Mouse (Mus musculus) heart, embryonic 11.5 days (tissue): ENCODE measurements around the gene Gm47995. TPM values are rescaled to one million over a fixed set of nuclear protein-coding genes. Genes with fewer than 3 reads are reported as not detected.

Experiments used
- ATAC-seq: fragments of 200-750 bp; cut with Nextera tagmentation; replicated peaks from 2 replicates; pipeline ENCODE4 v1.8.0; 2017; ENCODE audit warnings: moderate library complexity; ENCODE audit not compliant: insufficient number of reproducible peaks, low FRiP score, low TSS enrichment
- H3K27ac ChIP-seq: fragments of 300-500 bp; sonication (generic); 2 replicates; pipeline ENCODE4 v1.5.1; 2014; ENCODE audit warnings: mild to moderate bottlenecking, low read depth, low read length
- H3K27me3 ChIP-seq: fragments of 300-500 bp; sonication (generic); 2 replicates; pipeline ENCODE4 v1.6.1; 2014; ENCODE audit warnings: mild to moderate bottlenecking, low read length, mixed read lengths; ENCODE audit not compliant: control insufficient read depth, insufficient read depth
- H3K36me3 ChIP-seq: fragments of 300-500 bp; sonication (generic); 2 replicates; pipeline ENCODE4 v1.6.1; 2014; ENCODE audit warnings: mild to moderate bottlenecking, low read length, moderate library complexity, mixed read lengths; ENCODE audit not compliant: control insufficient read depth, insufficient read depth
- H3K4me1 ChIP-seq: fragments of 300-500 bp; sonication (generic); 2 replicates; pipeline ENCODE4 v1.6.1; 2014; ENCODE audit warnings: low read length; ENCODE audit not compliant: control insufficient read depth, insufficient read depth
- H3K4me2 ChIP-seq: fragments of 300-500 bp; sonication (generic); 2 replicates; pipeline ENCODE4 v1.6.1; 2014; ENCODE audit warnings: mild to moderate bottlenecking, moderate library complexity
- H3K4me3 ChIP-seq: fragments of 300-500 bp; sonication (generic); 2 replicates; pipeline ENCODE4 v1.5.1; 2014; ENCODE audit warnings: low read depth, low read length
- H3K9ac ChIP-seq: fragments of 300-500 bp; sonication (generic); 2 replicates; pipeline ENCODE4 v1.6.1; 2014; ENCODE audit warnings: mild to moderate bottlenecking, low read depth, low read length, moderate library complexity
- H3K9me3 ChIP-seq: fragments of 300-500 bp; sonication (generic); replicated peaks from 2 replicates; pipeline ENCODE4 v1.6.1; 2016; ENCODE audit warnings: low read length; ENCODE audit not compliant: control insufficient read depth
- WGBS: fragments of 180-500 bp; shearing (Covaris S2); extraction: QIAGEN DNeasy Blood & Tissue Kit; methylation state at CpG from one replicate; pipeline ENCODE4 v1.1.7; 2014; ENCODE audit not compliant: insufficient replicate concordance; 5-methylcytosine and 5-hydroxymethylcytosine counted together
- polyA plus RNA-seq: library from polyadenylated mRNA; unstranded; fragments of >200 nt; fragmentation: Nextera tagmentation; extraction: Ambion mirVana; gene quantifications from 2 replicates; pipeline ENCODE4 v1.2.1, GENCODE M21; 2014

Gm47995 gene
- polyA plus RNA-seq, 1 experiment from 2014 or later: 1.4 TPM

DNA sequence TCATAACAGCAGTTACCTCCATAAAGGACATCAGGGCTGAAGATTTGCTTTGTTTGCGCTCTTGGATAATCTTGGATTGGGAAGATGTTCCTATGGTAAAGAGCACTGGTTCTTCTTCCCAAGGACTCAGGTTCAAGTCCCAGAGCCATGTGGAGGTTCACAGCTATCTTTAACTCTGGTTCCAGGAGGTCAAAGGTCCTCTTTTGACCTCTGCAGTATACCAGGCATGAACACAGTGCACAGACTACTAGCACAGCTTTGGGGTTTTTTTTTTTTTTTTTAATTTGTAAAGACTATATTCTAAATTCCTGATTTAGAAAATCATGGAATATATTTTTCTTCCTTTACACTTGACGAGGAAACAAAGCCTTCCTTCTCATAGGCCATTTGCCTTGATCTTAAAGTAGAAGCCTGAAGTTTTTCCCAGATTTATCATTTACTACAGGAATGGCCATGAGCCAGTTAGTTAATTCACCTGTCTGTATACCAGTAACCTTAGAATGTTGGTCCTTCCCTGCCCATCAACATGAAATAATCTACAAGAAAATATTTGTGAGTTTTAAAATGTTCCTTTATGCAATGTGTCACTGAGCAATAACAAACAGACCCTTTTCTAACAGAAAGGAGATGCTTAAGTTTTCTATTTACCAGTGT is 39.3 kb upstream of the Gm47995 start:
- H3K4me1 ChIP-seq: peaks cover 7% of the 10 kb centered on the region; the same call in 1 of the 2 replicates
- no peak overlapping the region for H3K4me3 ChIP-seq
- H3K4me2 ChIP-seq: no peak overlapping the region
- 79% methylated on average over 2 of the region's 2 CpGs for WGBS
- no peaks in the 10 kb centered on the region for H3K36me3 ChIP-seq
- H3K9ac ChIP-seq: no peak overlapping the region
- no peaks in the 10 kb centered on the region for H3K9me3 ChIP-seq
- ATAC-seq: no peak
- no peak overlapping the region for H3K27ac ChIP-seq
- H3K27me3 ChIP-seq: no peaks in the 10 kb centered on the region

DNA sequence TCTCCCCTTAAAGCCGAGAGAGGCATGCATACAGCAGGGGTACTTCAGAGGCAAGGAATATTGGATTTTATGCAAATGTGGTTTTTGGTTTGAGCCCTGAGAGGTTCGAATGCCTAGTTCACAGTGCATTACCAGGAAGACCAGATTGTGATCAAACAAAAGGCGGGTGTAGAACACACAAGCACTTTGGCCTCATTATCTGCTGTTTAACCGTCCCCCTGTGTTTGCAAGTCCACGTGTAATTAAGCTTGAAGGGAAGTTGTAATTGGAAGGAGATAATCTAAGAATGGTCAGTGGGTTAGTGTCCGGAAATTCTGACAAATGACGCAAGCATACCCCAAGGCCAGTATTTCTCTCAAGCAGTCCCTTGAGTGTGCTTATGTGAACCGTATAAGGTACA is 32.2 kb upstream of the Gm47995 start:
- Histone ChIP-seq H3K36me3 (no peaks in the 10 kb centered on the region), H3K9ac (no peak overlapping the region), H3K4me3 (no peak overlapping the region), H3K4me1 (no peaks in the 10 kb centered on the region), H3K9me3 (no peaks in the 10 kb centered on the region), H3K27me3 (no peaks in the 10 kb centered on the region), H3K4me2 (no peak overlapping the region), H3K27ac (no peak overlapping the region)
- ATAC-seq: no peak
- 41% methylated on average over 8 of the region's 8 CpGs for WGBS

DNA sequence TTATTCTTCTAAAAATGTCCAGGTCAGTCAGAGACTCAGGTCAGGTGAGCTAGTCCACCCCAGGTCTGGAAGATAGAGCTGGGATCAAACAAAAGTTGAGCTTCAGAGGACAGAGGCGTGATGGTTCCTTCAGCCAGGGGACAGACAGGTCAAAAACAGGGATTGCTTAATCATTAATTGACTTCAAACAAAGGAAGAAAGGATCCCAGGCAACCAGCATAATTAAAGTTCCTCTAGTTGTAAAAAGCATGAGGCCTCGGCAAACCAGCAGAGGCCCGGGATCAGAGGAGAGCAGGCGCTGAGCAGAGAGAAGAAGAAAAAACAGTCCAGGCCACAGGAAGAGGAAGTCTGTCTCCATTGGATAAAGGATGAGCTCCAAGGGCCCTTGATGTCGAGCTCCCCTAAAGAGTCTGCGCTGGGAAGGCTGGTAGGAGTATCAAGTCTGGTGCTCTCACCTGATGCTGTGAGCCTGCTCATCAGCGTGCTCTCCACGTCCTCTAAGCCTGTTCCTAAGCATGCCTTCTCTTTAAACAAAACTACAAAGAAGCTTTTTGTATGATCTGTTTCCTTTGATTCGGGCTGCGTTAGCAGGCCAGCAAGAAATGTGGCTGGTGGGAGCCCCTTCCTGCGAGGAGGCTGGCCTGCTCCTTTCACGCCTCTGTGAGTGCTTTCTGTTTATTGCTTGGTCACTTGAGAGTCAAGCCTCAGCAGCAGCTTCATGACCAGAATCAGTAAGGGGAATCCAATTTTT is 30.8 kb upstream of the Gm47995 start:
- Histone ChIP-seq H3K4me1 (no peaks in the 10 kb centered on the region), H3K4me2 (no peak overlapping the region), H3K9me3 (no peaks in the 10 kb centered on the region), H3K27ac (no peak overlapping the region), H3K36me3 (no peaks in the 10 kb centered on the region), H3K27me3 (no peaks in the 10 kb centered on the region), H3K9ac (no peak overlapping the region), H3K4me3 (no peak overlapping the region)
- WGBS: 47% methylated on average over 12 of the region's 12 CpGs
- ATAC-seq: no peak

DNA sequence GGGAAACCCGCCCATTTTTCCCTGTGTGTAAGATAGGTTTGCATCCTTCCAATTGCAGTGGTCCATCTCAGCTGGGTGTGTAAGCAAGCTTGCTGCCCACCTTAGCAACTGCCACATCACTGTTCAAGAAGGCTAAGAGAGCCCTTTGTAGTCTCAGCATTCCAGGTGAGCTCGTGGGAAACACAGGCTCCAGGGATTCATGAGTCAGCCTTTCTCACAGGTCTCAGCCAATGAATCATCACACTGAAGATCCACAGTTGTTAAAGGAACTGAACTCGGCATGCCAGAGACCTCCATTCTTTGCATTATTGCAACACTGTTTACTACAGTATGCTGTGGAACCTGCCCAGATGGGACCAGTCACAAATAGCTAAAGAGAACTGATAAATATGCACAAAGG is 29.6 kb upstream of the Gm47995 start:
- WGBS: 61% methylated on average over 3 of the region's 3 CpGs
- no peaks in the 10 kb centered on the region for H3K27me3 ChIP-seq
- ATAC-seq: no peak
- H3K9me3 ChIP-seq: no peaks in the 10 kb centered on the region
- H3K27ac ChIP-seq: no peak overlapping the region
- H3K4me2 ChIP-seq: no peak overlapping the region
- H3K36me3 ChIP-seq: no peaks in the 10 kb centered on the region
- no peak overlapping the region for H3K4me3 ChIP-seq
- no peak overlapping the region for H3K9ac ChIP-seq
- H3K4me1 ChIP-seq: no peaks in the 10 kb centered on the region

DNA sequence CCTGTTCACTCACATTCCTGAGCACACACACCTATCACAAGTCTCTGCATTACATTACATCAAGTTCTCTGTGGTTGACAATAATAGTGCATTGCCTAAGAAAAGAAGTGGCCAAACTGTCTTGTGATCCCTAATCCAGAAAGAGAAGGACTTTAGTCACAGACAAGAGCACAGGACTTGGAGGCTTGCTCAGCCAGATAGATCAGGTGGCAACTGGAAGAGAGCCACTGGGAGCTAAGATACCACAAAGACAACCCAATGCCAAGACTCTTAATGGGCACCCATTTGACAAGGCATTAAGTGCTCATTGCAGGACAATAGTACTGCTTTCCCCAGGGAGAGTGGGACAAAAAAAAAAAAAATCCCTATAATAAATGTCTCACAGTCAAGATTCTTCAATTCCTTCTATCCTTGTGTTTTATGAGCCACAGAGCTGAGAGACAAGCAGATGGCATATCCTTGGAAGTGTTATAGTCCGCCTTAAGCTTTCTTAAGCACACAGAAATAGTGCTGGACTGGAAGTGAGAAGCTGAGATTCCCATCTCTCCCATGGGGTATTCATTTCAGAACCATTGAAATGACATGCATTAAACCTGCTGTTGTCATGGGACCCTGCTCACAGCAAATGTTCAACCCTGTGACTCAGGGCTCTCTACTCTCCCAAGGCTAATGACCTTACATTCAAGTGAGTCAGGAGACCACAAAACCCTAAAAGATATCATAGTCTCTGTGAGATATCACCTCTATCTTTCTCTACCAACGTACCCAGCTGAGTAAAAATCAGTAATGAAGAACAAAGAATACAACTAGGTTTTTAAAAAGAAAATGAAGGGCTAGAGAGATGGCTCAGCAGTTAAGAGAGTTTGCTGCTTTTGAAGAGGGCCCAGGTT is 26.4 kb upstream of the Gm47995 start:
- no peak overlapping the region for H3K4me2 ChIP-seq
- whole genome bisulfite sequencing: 60% methylated on average over 2 of the region's 2 CpGs
- no peaks in the 10 kb centered on the region for H3K4me1 ChIP-seq
- no peaks in the 10 kb centered on the region for H3K36me3 ChIP-seq
- no peak overlapping the region for H3K4me3 ChIP-seq
- H3K27me3 ChIP-seq: no peaks in the 10 kb centered on the region
- no peak overlapping the region for H3K9ac ChIP-seq
- H3K27ac ChIP-seq: no peak overlapping the region
- ATAC-seq: no peak
- H3K9me3 ChIP-seq: no peaks in the 10 kb centered on the region

DNA sequence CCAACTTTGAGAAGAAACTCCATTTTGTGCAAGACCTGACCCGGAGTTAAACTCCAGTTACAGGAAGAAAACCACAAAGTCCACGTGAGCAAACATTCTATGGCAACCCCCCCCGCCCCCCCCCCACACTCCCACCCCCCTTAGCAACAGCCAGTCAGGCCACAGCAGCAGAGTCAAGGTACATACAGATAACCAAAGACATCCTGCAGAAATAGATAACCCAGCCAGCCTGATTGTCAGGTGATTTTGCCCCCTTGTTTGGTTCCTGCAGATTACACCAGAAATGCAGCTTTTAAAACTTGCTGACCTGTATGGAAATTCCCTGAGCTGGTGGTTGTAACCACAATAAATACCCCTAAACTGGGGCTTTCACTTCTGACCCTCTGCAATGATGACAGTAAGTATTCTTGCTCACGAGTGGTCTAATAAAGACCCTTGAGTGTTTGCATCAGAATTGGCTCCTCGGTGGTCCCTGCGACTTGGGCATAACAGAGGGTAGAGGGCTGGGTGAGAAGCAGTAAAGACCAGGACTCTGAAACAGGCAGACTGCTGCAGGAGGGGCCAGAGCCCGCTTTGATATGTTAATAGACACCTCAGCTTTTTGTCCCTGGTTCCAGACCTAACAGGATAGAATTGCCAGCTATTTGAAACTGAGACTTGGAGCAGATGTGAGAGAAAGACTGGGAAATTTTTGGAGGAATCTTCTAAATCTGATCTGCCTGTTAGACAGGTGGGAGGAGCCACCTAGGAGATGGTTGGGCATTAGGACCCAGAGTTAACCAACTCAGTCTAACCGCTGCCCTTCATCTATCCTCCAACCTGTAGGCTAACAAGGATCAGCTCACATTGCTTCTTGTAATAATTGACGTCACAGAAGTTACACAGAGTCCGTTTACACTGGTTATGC is 21.0 kb upstream of the Gm47995 start:
- H3K27ac ChIP-seq: peak overlapping the region; percentile 78
- peak overlapping the region; percentile 62 for H3K4me2 ChIP-seq
- peak overlapping the region; percentile 30; the same call in 1 of the 2 replicates for H3K4me3 ChIP-seq
- 13% methylated on average over 10 of the region's 10 CpGs for WGBS
- no peak overlapping the region for H3K9ac ChIP-seq
- H3K9me3 ChIP-seq: no peaks in the 10 kb centered on the region
- no peaks in the 10 kb centered on the region for H3K27me3 ChIP-seq
- ATAC-seq: peak; percentile 90
- H3K36me3 ChIP-seq: no peaks in the 10 kb centered on the region
- peaks cover 11% of the 10 kb centered on the region for H3K4me1 ChIP-seq

DNA sequence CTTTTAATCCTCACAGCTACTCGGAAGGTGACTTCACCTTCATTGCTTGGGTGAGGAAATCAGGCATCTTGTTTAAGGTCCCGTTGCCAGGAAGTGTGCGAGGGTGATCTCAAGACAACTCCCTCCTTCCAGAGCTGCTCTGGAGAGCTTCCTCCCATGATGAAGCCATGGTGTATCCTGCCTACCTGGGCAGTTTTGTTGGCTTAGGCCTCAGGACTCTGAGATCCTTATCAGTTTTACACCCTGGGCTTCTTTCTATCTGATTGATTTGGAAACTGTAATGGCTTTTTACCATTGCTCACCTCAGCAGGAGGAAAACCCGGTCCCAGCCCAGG is 20.3 kb upstream of the Gm47995 start:
- Histone ChIP-seq H3K9ac (no peak overlapping the region), H3K4me3 (peak overlapping the region; percentile 30; the same call in 1 of the 2 replicates), H3K27me3 (no peaks in the 10 kb centered on the region), H3K9me3 (no peaks in the 10 kb centered on the region), H3K4me1 (peaks cover 11% of the 10 kb centered on the region), H3K27ac (peak overlapping the region; percentile 78), H3K4me2 (peak overlapping the region; percentile 62), H3K36me3 (no peaks in the 10 kb centered on the region)
- 28% methylated on average over 4 of the region's 4 CpGs for WGBS
- ATAC-seq: peak; percentile 54
